Mouse (Mus musculus) adipose tissue, adult 10 weeks (tissue): Measurements from ENCODE around the gene Gas2l2. TPM values are rescaled to one million over a fixed set of nuclear protein-coding genes. Genes with fewer than 3 reads are reported as not detected.

ENCODE experiments used
- polyA plus RNA-seq: library from polyadenylated mRNA; stranded (reverse); fragments of 350-450 nt; fragmentation: Illumina TruSeq; extraction: RNeasy Lipid Tissue Mini Kit (QIAGEN cat#74804); gene quantifications from one replicate; pipeline ENCODE4 v1.2.3, GENCODE M21; 2014; ENCODE audit warnings: low read depth, low replicate concordance

Gene Gas2l2
- 0.69 TPM for polyA plus RNA-seq

DNA sequence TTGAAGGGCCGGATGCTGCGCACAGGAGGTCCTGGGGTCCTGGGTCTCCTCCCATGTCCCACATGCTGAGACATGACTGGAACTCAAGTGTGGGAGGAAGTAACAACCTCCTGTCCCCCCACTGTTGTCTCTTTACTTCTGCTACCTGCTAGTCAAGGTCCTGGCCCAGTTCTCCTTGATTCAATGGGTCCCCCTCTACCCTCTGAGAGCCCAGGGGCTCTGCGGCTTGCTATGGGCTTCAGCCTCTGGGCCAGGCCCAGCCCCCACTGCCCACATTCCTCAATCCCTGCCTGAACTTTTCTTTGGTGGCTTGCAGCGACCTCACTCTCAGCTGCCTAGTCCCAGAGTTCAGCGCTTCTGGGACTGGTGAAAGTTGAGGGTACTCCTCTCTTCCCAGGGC, at the start of gene Gas2l2:
TSS of gene Gas2l2 (minus strand) at position 101 of the 400 bp plus-strand sequence.

DNA sequence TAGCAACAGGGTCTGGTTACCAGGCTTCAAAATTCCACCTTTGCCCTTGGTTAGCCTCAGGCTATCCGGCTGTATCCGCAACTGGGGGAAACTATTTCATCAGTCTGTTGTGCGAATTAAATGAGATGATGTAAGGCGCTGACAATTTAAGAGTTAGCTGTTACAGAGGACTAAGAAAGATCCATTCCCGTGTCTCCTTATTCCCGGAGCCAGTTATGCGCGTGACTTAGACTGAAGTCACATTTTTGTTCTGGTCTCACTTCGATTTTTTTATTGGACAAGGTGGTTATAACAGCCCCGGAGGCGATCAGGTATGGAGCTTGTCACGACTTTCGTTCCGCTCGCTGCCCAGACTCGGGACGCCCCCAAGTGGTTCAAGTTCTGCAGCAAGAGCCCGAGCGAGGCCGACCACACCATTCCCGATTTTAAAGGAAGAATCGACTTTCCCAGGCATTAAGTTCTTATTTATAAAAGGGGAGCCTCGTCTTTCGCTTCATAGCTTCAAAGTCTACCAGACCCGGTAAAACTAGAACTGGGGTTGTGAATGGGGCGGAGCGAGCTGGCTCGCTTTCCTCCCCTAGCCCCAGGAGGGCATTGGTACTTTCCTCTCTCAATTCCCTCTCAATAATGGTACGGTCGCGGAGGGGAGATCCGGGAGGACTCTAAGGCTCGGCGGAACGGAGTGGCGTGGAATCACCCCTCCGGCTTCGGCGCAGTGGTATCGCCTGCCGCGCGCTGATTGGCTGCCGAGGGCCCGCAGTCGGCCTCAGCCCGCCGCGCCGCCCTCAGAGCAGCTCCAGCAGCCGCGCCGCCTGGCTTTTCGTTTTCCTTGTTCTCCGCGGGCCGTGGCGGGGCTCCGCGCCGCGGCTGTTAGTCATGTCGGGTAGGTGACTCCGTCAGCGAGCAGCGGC, 43.3 kb upstream of the Gas2l2 start, which contains the start of gene Taf15:
TSS of gene Taf15 (plus strand) at position 763 of the 911 bp plus-strand sequence.

GRCm38 (mm10) chr11:83462711-83463244, 33.5 kb upstream of the Gas2l2 start, which contains the start of gene Mmp28:
Mmp28 (minus strand) TSS chr11:83463071.

DNA sequence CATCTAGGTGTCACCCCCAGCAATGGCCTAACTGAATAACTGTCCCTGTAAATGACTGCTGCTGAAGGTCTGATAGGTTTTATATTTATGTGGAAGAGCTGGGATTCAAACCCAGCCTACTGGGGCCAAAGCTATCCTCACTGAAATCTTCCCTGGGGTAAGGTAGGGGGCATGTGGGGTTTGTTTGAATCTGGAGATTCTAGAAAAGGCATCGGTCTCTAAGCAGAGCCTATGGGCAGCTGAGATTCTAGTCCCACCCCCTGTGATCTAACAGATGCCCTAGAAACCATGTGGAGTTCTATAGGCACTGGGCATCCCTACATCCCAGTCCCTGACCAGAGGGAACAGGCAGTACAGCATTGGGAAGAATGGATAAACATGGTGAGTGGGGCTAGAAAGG, 8.1 kb upstream of the Gas2l2 start, which contains the start of gene 1700020L24Rik:
TSS of gene 1700020L24Rik (plus strand) at position 301 of the 400 bp plus-strand sequence.

DNA sequence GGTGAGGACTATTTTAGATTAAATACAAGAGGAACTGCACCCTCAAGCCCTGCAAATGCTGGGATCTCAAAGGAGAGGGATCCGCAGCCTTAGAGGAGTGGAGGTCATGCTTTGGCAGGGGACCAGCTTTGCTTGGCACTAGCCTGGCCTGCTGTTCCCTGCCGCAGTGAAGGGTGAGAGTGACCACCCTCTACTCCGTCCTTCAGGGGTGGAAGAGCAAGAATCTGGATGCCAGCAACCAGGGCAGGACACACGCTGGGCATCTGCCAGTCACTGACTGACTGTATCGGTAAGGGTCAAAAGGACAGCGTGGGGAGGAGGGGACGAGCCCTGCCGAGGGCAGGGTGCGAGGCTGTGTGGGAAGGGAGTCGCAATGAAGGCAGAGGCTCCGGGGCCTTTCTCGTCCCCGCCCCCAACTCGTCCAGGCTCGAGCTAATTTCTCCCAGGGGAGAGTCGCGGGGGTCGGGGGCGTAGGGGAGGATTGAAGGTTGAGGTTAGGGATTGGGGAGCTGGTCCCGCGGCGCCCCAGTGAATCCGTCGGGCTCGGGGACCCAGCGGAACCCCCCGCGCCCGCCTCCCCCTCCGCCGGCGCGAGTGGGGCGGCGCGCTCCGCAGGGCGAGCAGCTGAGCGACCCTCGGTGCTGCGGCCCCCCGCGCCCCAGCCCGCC, 20.0 kb downstream of the Gas2l2 start, which contains the start of gene Rasl10b:
TSS of gene Rasl10b (plus strand) at position 51 of the 668 bp plus-strand sequence.

Other genes starting within 250 kb of the Gas2l2 start
- gene Slfn3, start 238.1 kb downstream of the Gas2l2 start, polyA plus RNA-seq: 0.82 TPM
- gene Slfn14, start 142.7 kb downstream of the Gas2l2 start, polyA plus RNA-seq: not detected
- 68.6 TPM for gene Ap2b1, start 130.4 kb downstream of the Gas2l2 start, polyA plus RNA-seq
- gene Pex12, start 126.9 kb downstream of the Gas2l2 start, polyA plus RNA-seq: 13.5 TPM
- 1.4 TPM for gene Rasl10b, start 20.3 kb downstream of the Gas2l2 start, polyA plus RNA-seq
- gene 1700020L24Rik, start 8.2 kb upstream of the Gas2l2 start, polyA plus RNA-seq: 4.3 TPM
- 13.5 TPM for gene Mmp28, start 33.6 kb upstream of the Gas2l2 start, polyA plus RNA-seq
- 56.9 TPM for gene Taf15, start 43.6 kb upstream of the Gas2l2 start, polyA plus RNA-seq
- 0.52 TPM for gene Heatr9, start 92.7 kb upstream of the Gas2l2 start, polyA plus RNA-seq
- gene Ccl5, start 101.1 kb upstream of the Gas2l2 start, polyA plus RNA-seq: 11.4 TPM
- 53.5 TPM for gene Ccl9, start 149.2 kb upstream of the Gas2l2 start, polyA plus RNA-seq
- gene Ccl6, start 163.6 kb upstream of the Gas2l2 start, polyA plus RNA-seq: 125 TPM
- not detected for gene Rpl9-ps1, start 216.2 kb upstream of the Gas2l2 start, polyA plus RNA-seq
- gene Ccl3, start 219.9 kb upstream of the Gas2l2 start, polyA plus RNA-seq: 0.46 TPM
- gene Ccl4, start 233.1 kb upstream of the Gas2l2 start, polyA plus RNA-seq: not detected